Mouse (Mus musculus): ENCODE results near the gene Rpl36al. TPM values are rescaled to one million over a fixed set of nuclear protein-coding genes. Genes with fewer than 3 reads are reported as not detected.

The Rpl36al gene
- polyA plus RNA-seq, 1 experiment from 2014 or later = 642 TPM

GRCm38 (mm10) chr12:69197378-69198163 lies 13.7 kb upstream of the Rpl36al start:
- WGBS = under 1% methylated on average over 89 of the region's 94 CpGs
- peak; percentile 75 for ATAC-seq (ENCODE audit: low FRiP score, low TSS enrichment)
- H3K4me1 ChIP-seq (ENCODE audit: control insufficient read depth, insufficient read depth, low read length) = peaks cover 21% of the 10 kb centered on the region
- H3K36me3 ChIP-seq (ENCODE audit: control insufficient read depth, insufficient read depth, low read length) = peaks cover 28% of the 10 kb centered on the region
- H3K27me3 ChIP-seq (ENCODE audit: control insufficient read depth, insufficient read depth, low read length) = no peaks in the 10 kb centered on the region
- peak overlapping the region; percentile 45; the same call in 1 of the 2 replicates for H3K27ac ChIP-seq (ENCODE audit: low read depth, low read length)
- H3K9me3 ChIP-seq (ENCODE audit: control insufficient read depth, low read length) = no peaks in the 10 kb centered on the region
- peak overlapping the region; percentile 73 for H3K4me3 ChIP-seq (ENCODE audit: low read length)
- peak overlapping the region; percentile 82 for H3K4me2 ChIP-seq (replicated peaks; ENCODE audit: low read depth, low read length)
- H3K9ac ChIP-seq (ENCODE audit: low read depth, low read length) = peak overlapping the region; percentile 77

DNA sequence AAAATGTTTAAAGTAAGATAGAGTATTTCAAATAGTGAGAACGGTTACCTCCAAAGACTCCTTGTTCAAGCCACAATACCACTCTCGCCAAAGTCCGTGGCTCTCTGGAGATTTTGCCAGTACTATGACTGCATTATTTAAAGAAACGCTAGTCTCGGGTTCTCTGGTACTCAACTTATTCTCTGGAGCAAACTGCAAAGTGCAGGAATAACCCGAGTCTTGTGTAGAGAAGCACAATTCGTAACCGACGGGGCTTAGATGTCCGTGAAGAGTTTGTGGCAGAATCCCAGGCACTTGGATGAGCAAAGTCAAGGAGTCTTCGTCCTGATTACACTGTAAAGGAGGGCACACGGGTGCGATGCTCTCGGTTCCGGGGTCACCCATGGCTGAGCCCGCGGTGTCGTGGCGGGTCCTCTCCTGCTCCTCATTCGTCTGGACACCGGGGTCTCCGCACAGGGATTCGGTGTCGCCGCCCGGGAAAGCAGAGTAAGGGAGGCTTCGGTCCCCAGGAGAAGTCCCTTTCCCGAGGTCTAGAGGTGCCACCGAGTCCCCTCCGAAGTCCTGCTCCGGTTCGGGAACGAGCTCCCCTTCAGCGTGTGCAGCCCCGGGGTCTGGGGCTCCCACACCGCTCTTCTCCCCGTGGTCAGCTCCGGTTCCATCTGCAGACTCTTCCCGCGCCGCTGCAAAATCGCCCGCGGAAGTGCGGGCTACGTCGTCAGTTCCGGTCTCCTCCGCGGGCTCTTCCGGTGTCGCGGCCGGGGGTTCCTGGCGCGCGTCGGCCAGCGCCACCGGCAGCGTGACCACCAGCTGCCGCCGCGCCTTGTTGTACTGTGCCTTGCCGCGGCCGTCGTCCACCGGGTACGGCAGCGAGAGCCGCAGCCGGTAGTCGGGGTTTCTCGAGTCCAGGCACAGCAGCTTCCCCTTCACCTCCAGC lies 12.8 kb upstream of the Rpl36al start, which contains the start of gene Gm49383:
Gene Gm49383 (minus strand): TSS at position 661 of the 934 bp plus-strand sequence.
- Histone ChIP-seq H3K9me3 (ENCODE audit: control insufficient read depth, low read length) (no peaks in the 10 kb centered on the region), H3K4me2 (replicated peaks; ENCODE audit: low read depth, low read length) (peak within 1 kb of the TSS; percentile 82), H3K4me3 (ENCODE audit: low read length) (peak within 1 kb of the TSS; percentile 73), H3K27me3 (ENCODE audit: control insufficient read depth, insufficient read depth, low read length) (no peaks in the 10 kb centered on the region), H3K27ac (ENCODE audit: low read depth, low read length) (peak within 1 kb of the TSS; percentile 45; the same call in 1 of the 2 replicates), H3K9ac (ENCODE audit: low read depth, low read length) (peak within 1 kb of the TSS; percentile 77), H3K4me1 (ENCODE audit: control insufficient read depth, insufficient read depth, low read length) (peaks cover 21% of the 10 kb centered on the region), H3K36me3 (ENCODE audit: control insufficient read depth, insufficient read depth, low read length) (peaks cover 30% of the 10 kb centered on the region)
- peak; percentile 79 for ATAC-seq (ENCODE audit: low FRiP score, low TSS enrichment)
- WGBS = under 1% methylated on average over 75 of the region's 75 CpGs

DNA sequence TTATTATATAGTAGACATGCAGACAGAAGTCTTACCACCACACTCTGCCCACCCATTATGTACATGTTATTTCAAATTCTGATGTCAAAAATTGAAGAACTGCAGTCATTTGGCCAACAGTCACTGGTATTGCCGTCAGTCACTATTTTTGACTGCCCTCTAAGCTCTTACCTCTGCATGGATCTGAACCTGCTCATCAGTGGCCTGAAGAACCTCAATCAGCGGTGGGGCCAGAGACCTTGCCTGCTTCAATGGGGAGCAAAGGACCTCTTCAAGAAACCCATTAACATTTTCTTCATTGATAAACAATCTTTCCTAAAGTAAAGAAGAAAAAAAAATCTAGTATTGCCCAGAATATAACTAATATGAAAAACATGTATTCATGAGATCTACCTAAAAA lies 8.8 kb upstream of the Rpl36al start:
- Histone ChIP-seq H3K9me3 (ENCODE audit: control insufficient read depth, low read length) (no peaks in the 10 kb centered on the region), H3K4me2 (replicated peaks; ENCODE audit: low read depth, low read length) (no peak overlapping the region), H3K27ac (ENCODE audit: low read depth, low read length) (no peak overlapping the region), H3K27me3 (ENCODE audit: control insufficient read depth, insufficient read depth, low read length) (no peaks in the 10 kb centered on the region), H3K9ac (ENCODE audit: low read depth, low read length) (no peak overlapping the region), H3K36me3 (ENCODE audit: control insufficient read depth, insufficient read depth, low read length) (peaks cover 39% of the 10 kb centered on the region), H3K4me3 (ENCODE audit: low read length) (no peak overlapping the region), H3K4me1 (ENCODE audit: control insufficient read depth, insufficient read depth, low read length) (peaks cover 7% of the 10 kb centered on the region)
- WGBS = 97% methylated on average over 2 of the region's 2 CpGs
- no peak for ATAC-seq (ENCODE audit: low FRiP score, low TSS enrichment)

DNA sequence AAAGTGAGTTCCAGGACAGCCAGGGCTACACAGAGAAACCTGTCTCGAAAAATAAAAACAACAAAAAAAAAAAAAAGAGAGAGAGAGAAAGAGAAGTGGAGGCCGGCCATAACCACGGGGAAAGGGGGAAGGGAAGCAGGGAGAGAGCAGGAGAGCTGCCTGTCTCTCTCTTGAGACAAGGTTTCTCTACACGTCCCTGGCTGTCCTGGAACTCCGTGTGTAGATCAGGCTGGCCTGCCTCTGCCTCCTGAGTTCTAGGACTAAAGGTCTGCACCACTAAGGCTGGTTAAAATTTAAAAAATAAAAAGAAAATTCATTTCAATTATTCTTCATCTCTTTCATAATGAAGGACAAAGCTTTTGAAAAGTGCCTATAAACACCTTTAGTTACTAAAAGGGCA lies 7.5 kb upstream of the Rpl36al start:
- no peaks in the 10 kb centered on the region for H3K27me3 ChIP-seq (ENCODE audit: control insufficient read depth, insufficient read depth, low read length)
- ATAC-seq (ENCODE audit: low FRiP score, low TSS enrichment) = no peak
- peaks cover 44% of the 10 kb centered on the region for H3K36me3 ChIP-seq (ENCODE audit: control insufficient read depth, insufficient read depth, low read length)
- no peak overlapping the region for H3K9ac ChIP-seq (ENCODE audit: low read depth, low read length)
- 98% methylated on average over 5 of the region's 5 CpGs for whole genome bisulfite sequencing
- peaks cover 15% of the 10 kb centered on the region for H3K4me1 ChIP-seq (ENCODE audit: control insufficient read depth, insufficient read depth, low read length)
- H3K9me3 ChIP-seq (ENCODE audit: control insufficient read depth, low read length) = no peaks in the 10 kb centered on the region
- no peak overlapping the region for H3K27ac ChIP-seq (ENCODE audit: low read depth, low read length)
- no peak overlapping the region for H3K4me3 ChIP-seq (ENCODE audit: low read length)
- no peak overlapping the region for H3K4me2 ChIP-seq (replicated peaks; ENCODE audit: low read depth, low read length)

DNA sequence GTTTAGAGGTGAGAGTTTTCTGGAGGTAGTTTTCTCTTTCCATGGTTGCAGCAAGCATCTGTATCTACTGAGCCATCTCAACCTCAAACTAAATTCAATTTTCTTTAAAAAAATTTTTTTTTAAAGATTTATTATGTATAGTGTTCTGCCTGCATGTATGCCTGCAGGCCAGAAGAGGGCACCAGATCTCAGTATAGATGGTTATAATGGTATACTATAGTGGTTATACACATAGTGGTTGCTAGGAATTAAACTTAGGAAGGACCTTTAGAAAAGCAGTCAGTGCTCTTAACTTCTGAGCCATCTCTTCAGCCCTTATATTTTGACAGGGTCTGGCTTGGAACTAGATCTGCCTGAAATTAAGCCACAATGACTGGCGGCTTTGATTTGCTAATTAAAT lies 6.6 kb upstream of the Rpl36al start:
- no peaks in the 10 kb centered on the region for H3K9me3 ChIP-seq (ENCODE audit: control insufficient read depth, low read length)
- no peak overlapping the region for H3K27ac ChIP-seq (ENCODE audit: low read depth, low read length)
- no peak overlapping the region for H3K9ac ChIP-seq (ENCODE audit: low read depth, low read length)
- ATAC-seq (ENCODE audit: low FRiP score, low TSS enrichment) = no peak
- H3K4me2 ChIP-seq (replicated peaks; ENCODE audit: low read depth, low read length) = no peak overlapping the region
- 97% methylated on average over 1 of the region's 1 CpGs for WGBS
- no peak overlapping the region for H3K4me3 ChIP-seq (ENCODE audit: low read length)
- peaks cover 14% of the 10 kb centered on the region for H3K4me1 ChIP-seq (ENCODE audit: control insufficient read depth, insufficient read depth, low read length)
- H3K36me3 ChIP-seq (ENCODE audit: control insufficient read depth, insufficient read depth, low read length) = peaks cover 45% of the 10 kb centered on the region
- no peaks in the 10 kb centered on the region for H3K27me3 ChIP-seq (ENCODE audit: control insufficient read depth, insufficient read depth, low read length)

DNA sequence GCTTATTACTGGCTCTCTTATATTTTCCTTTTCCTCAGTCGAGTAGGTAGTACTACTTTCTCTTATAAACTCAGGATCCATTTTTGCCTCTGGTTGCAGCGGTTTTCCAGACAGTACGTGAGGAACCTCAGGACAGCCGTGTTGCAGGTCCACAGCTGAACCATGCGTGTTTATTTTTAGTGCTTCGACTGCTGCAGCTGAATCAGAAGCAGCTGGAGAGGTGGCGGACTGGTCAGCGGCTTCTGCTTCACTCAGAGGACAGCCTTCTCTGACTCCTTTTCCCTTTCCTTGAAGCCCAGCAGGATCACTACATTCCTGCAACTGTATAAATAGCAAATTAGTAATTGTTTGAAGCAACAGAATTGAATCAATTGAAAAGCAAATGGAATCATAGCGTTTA lies 6.2 kb upstream of the Rpl36al start:
- Histone ChIP-seq H3K4me1 (ENCODE audit: control insufficient read depth, insufficient read depth, low read length) (peaks cover 15% of the 10 kb centered on the region), H3K4me2 (replicated peaks; ENCODE audit: low read depth, low read length) (no peak overlapping the region), H3K27me3 (ENCODE audit: control insufficient read depth, insufficient read depth, low read length) (no peaks in the 10 kb centered on the region), H3K4me3 (ENCODE audit: low read length) (no peak overlapping the region), H3K36me3 (ENCODE audit: control insufficient read depth, insufficient read depth, low read length) (peaks cover 47% of the 10 kb centered on the region), H3K9me3 (ENCODE audit: control insufficient read depth, low read length) (no peaks in the 10 kb centered on the region), H3K9ac (ENCODE audit: low read depth, low read length) (no peak overlapping the region), H3K27ac (ENCODE audit: low read depth, low read length) (no peak overlapping the region)
- WGBS = 91% methylated on average over 9 of the region's 9 CpGs
- ATAC-seq (ENCODE audit: low FRiP score, low TSS enrichment) = no peak

DNA sequence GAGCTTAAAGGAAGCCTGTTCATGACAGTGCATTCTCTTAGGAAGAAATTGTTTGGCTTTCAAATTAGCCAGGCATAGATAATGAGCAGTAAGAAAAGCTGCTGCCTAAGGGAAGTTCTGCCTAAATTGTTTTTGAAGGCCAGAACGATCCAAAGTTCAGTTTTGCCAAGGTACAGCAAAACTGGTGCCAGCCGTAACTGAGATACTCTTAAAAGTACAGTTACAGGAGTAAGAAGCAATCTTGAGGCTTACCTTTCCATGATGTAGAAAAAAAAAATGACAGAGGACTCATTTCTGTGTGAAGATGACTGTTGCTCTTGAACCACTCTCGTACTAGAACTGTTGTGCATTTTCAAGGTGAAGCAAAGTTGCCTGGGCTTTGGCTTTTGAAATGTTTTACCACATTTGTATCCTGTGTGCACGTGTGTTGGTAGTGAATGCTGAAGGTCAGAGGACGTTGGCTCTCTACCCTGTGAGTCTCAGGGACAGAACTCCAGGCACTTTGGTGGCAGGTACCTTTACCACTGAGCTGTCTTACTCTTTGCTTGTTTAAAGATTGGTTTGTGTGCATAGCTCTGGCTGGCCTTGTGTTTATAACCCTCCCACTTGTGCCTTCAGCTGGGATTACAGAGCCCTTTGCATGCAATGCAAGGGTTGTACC lies 3.1 kb upstream of the Rpl36al start:
- H3K9ac ChIP-seq (ENCODE audit: low read depth, low read length) = 0 out of 2 replicates have a peak overlapping the region, but pooled peaks have one; percentile 12
- H3K9me3 ChIP-seq (ENCODE audit: control insufficient read depth, low read length) = no peaks in the 10 kb centered on the region
- 69% methylated on average over 5 of the region's 5 CpGs for WGBS
- H3K27ac ChIP-seq (ENCODE audit: low read depth, low read length) = no peak overlapping the region
- no peak for ATAC-seq (ENCODE audit: low FRiP score, low TSS enrichment)
- no peak overlapping the region for H3K4me3 ChIP-seq (ENCODE audit: low read length)
- peaks cover 40% of the 10 kb centered on the region for H3K36me3 ChIP-seq (ENCODE audit: control insufficient read depth, insufficient read depth, low read length)
- peaks cover 15% of the 10 kb centered on the region for H3K4me1 ChIP-seq (ENCODE audit: control insufficient read depth, insufficient read depth, low read length)
- no peaks in the 10 kb centered on the region for H3K27me3 ChIP-seq (ENCODE audit: control insufficient read depth, insufficient read depth, low read length)
- peak overlapping the region; percentile 10; the same call in 1 of the 2 replicates for H3K4me2 ChIP-seq (replicated peaks; ENCODE audit: low read depth, low read length)

DNA sequence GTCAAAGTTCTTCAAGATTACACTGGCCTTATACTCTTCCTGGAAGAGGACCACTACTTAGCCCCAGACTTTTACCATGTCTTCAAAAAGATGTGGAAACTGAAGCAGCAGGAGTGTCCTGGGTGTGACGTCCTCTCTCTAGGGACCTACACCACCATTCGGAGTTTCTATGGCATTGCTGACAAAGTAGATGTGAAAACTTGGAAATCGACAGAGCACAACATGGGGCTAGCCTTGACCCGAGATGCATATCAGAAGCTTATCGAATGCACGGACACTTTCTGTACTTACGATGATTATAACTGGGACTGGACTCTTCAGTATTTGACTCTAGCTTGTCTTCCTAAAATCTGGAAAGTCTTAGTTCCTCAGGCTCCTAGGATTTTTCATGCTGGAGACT lies 1.5 kb upstream of the Rpl36al start:
- peaks cover 15% of the 10 kb centered on the region for H3K4me1 ChIP-seq (ENCODE audit: control insufficient read depth, insufficient read depth, low read length)
- peak overlapping the region; percentile 92 for H3K4me3 ChIP-seq (ENCODE audit: low read length)
- WGBS = 68% methylated on average over 7 of the region's 7 CpGs
- H3K9me3 ChIP-seq (ENCODE audit: control insufficient read depth, low read length) = no peaks in the 10 kb centered on the region
- no peak overlapping the region for H3K27ac ChIP-seq (ENCODE audit: low read depth, low read length)
- peak overlapping the region; percentile 93 for H3K4me2 ChIP-seq (replicated peaks; ENCODE audit: low read depth, low read length)
- H3K36me3 ChIP-seq (ENCODE audit: control insufficient read depth, insufficient read depth, low read length) = peaks cover 35% of the 10 kb centered on the region
- peak overlapping the region; percentile 93 for H3K9ac ChIP-seq (ENCODE audit: low read depth, low read length)
- no peaks in the 10 kb centered on the region for H3K27me3 ChIP-seq (ENCODE audit: control insufficient read depth, insufficient read depth, low read length)
- ATAC-seq (ENCODE audit: low FRiP score, low TSS enrichment) = no peak

All from kidney, embryonic 14.5 days (tissue).